Mouse (Mus musculus) MN1 (cell line): ENCODE measurements at regions not wholly inside any gene's neighbourhood (a gene's known extent, or its start where the extent isn't known, plus 50 kb on each side); places are given as distances from the start of the nearest gene placed in this dataset.
A peak's percentile ranks its signal among the peaks of the same experiment; 100 is the strongest.
"Not testable (repeated sequence)": the region's sequence is repeated elsewhere in the genome, so short reads cannot be mapped to it uniquely, and the experiment has no call there.

ENCODE experiments used
- DNase-seq: peaks from one replicate; pipeline ENCODE4 v3.0.0-alpha.2; 2016; ENCODE audit warnings: low spot score

DNA sequence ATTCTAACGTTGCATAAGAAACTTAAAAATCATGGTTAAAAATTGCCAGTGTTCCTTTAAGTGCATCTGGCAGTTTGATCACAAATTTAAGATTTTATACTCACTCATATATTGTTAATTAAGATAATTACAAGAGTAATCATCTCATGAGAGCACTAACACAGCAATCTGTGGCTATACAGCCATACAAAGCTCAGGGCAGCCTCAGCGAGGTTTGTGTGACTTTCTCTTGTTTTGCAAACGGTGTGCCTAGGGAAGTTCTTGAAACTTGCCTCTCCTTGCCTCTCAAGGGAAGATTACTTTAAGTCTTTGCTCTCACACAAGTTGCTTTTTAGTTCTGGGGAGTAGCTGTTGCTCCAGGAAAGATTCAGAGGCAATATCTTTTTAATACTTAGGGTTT lies 58.1 kb upstream of the Slc1a4 start:
- no peak for DNase-seq

GRCm38 (mm10) chr11:20393302-20393701 lies 60.8 kb upstream of the Slc1a4 start:
- DNase-seq, result not testable (repeated sequence)

DNA sequence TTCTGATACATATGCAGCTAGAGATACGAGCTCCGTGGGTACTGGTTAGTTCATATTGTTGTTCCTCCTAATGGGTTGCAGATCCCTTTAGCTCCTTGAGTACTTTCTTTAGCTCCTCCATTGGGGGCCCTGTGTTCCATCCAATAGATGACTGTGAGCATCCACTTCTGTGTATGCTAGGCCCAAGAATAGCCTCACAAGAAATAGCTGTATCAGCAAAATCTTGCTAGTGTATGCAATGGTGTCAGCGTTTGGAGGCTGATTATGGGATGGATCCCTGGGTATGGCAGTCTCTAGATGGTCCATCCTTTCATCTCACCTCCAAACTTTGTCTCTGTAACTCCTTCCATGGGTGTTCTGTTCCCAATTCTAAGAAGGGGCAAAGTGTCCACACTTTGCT lies 61.3 kb upstream of the Slc1a4 start:
- not testable (repeated sequence) for DNase-seq

DNA sequence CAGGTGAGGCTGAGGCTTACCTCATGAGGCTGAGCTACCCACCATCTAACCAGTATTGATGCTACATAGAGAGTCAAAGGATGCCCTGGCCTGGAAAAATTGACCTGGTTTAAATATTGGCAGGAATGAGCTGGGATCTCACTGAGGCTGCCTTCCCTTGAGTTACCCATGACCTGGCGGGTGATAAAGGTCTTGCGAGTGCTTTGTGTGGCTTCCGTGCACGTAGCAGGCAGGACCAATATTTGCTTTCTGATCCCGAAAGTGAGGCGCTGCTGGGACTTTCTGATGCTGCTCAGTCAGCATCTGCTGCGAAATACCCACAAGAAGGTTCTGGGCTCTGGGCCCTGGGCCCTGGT lies 63.3 kb upstream of the Slc1a4 start:
- no peak for DNase-seq

- no peak for DNase-seq
Measured at GRCm38 (mm10) chr11:20396204-20396848, 63.8 kb upstream of the Slc1a4 start.

- DNase-seq, result no peak
Measured at GRCm38 (mm10) chr11:20396884-20397283, 64.4 kb upstream of the Slc1a4 start.

- peak; percentile 93 for DNase-seq
Measured at GRCm38 (mm10) chr11:20400302-20401234, 68.1 kb upstream of the Slc1a4 start.

DNA sequence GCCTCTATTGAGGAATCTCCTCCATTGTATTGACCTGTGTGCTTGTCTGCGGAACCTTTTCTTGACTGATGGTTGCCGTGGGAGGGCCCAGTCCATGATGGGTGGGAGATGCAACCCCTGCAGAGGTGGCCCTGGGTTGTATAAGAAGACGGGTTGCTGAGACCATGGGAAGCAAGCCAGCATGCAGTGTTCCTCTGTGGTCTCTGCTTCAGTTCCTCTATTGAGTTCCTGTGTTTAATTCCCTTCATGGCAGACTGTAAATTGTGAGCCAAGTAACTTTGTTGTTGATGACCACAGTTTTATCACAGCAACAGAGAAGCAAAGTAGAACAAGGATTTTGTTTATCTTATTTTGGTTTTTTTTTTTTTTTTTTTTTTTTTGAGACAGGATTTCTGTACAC lies 70.9 kb upstream of the Slc1a4 start:
- DNase-seq, result no peak

DNA sequence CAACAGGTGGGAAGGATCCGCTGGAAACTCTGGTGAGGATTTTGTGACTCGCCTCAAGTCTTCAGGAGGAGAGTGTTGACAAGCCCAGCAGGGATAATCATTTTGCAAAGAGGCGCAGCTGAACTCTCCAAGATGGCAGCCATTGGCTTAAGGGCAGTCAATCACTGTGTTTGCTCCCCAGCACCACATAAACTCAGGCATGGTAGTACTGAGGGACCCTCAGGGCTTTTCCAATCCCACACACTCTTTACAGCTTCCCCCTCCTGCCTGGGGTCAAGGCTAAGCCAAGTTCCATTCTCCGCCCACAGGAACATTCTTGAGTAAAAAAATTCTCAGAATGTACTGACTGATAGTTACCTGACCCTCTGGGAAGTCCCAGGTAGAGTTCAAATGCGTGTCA lies 72.0 kb upstream of the Slc1a4 start:
- DNase-seq, result no peak

DNA sequence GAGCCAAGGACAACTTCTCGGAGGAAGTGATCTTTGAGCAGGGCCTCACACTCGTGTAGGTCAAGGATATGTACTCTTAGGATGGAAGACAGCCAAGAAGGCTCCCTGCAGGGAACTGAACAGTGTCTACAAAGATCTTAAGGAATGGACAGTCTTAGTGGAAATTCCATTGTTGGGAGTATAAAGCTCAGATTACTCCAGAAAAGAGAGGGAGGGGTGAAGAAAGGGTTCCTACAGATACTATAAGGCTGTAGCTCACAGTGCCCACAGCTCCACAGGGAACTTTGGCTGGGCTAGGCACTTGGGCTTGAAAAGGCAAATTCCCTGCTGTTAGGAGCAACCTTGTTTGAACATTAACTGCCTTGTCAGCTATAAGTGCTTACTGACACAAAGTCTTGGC lies 85.6 kb upstream of the Slc1a4 start:
- DNase-seq, result no peak

GRCm38 (mm10) chr11:20420876-20421275 lies 88.4 kb upstream of the Slc1a4 start:
- no peak for DNase-seq

DNA sequence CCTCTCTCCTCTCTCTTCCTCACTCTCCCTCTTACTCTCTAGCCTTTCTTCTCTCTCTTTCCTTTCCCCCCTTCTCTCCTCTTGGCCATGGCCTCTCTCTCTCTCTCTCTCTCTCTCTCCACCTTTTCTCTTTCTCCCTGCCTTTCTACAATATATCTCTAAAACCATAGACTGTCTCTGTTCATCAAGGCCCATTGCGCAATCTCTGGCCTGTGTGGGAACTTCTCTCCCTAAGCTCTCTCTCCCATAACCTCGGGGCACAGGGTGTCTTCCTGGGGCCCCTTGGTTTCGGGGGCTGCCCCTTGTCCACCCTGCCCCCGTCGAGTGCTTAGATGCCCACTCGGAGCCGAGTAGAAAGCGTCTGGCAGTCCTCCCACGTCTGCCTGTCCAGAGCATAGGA lies 103.5 kb upstream of the Slc1a4 start:
- no peak for DNase-seq

GRCm38 (mm10) chr11:20442476-20442875 lies 100.6 kb upstream of the Sertad2 start:
- DNase-seq, result no peak

- peak; percentile 47 for DNase-seq
Measured at GRCm38 (mm10) chr11:20445061-20445902, 97.8 kb upstream of the Sertad2 start.

DNA sequence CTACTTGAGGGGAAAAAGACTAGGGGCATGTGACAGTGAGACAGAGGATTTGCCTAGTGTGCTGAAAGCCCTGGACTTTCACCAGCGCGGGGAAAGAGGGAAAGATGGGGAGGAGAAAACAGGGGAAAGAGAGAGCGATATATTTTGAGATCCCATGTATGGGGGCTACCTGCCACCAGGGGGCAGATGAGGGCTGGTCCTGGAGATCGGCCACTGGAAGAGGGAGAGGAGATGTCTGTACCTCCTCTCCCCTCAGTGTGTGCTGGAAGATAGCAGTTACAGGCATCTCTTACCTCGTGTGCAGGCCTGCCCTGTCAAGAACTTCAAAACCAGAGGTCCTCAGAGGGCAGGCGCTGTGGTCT lies 97.2 kb upstream of the Sertad2 start:
- peak; percentile 90 for DNase-seq

GRCm38 (mm10) chr11:20452901-20453300 lies 90.2 kb upstream of the Sertad2 start:
- DNase-seq, result no peak

DNA sequence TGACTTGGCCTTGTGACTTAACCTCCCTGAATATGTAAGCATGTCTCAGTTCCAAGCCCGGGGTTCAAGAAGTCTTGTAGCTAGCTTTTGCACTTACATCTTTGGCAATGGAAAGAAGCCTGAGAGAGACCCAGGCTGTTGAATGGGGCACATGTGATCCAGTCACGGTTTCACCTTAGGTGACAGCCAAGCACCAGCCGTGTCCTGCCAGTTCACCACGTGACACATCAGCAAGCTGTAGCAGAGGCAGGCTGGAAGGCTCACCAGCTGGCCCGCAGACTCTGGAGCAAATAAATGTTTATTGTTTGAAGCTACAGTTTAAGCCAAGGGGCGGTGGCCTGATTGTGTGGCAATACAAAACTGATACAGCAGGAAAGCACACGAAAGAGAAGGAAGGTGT lies 89.3 kb upstream of the Sertad2 start:
- no peak for DNase-seq

- DNase-seq, result peak; percentile 92
Measured at GRCm38 (mm10) chr11:20455085-20455864, 87.8 kb upstream of the Sertad2 start.

DNA sequence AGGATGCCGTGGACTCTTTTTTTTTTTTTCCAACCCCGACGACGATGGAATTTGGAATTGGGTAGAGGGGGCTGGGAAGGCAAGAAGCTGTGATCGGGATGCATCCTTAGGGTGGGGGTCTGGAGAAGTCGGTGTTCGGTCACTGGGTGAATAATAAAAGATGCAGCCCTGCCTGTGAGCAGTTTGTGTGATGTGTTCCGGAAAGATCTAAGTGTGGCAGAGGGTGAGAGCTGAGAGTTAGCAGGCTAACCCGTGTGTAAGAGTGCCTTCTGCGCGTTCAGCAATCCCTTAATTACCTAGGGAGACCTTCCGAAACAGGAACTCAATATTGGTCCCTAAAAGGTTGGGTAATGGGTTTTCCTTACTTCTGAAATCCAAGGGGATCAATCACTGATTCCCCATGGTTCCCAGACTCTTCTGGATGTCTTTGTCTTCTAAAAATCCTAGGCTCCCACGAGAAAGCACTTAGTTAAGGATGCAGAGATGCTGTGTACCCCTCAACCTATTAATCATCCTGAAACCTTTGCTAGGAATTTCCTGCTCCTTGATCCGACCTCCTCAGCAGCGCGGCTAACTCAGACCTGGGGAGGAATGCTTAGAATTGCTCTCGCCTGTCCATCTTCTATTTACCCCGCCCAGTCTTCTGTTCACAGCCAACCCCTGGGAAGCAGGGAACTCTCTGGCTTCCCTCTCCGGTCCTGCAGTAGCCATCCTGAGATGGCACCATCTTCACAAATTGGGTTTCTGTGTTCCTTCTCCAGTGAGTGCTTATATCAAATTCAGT lies 87.0 kb upstream of the Sertad2 start:
- DNase-seq, result peak; percentile 66

DNA sequence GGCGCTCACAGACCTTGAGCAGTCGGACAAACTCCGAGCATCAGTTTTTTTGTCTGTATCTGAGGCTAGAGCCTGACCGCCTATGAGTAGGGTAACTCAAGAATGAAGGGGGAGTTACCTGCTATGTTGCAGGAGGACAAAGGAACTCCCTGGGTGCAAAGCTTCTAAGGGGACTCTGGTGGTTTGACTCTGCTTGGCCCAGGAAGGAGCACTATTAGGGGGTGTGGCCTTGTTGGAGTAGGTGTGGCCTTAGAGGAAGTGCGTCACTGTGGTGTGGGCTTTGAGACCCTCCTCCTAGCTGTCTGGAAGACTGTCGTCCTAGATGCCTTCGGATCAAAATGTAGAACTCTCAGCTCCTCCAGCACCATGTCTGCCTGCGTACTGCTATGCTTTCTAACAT lies 83.9 kb upstream of the Sertad2 start:
- no peak for DNase-seq

DNA sequence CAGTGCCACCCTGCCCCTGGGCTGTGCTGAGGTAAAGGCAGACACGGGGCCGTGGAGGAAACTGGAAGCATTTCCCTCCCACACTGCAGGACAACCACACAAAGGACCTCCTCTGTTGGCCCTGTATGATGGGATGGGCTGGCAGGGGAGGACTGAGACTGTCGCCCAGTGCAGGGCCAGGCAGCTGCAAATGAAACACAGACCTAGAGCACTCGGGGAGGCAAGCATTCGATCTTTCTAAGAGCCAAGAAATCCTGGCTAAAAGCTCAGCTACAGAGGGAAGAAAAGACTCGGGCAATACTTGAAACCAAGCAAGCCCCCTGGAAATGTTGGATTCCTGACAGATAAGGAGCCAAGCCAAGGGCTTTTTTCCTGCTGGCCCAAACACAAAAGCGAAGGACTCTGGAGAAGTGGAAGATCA lies 82.5 kb upstream of the Sertad2 start:
- no peak for DNase-seq
